Mouse (Mus musculus): ENCODE results near the gene Stk10.
"Not testable (repeated sequence)": the region's sequence is repeated elsewhere in the genome, so short reads cannot be mapped to it uniquely, and the experiment has no call there.

Gene Stk10

GRCm38 (mm10) chr11:32594122-32594521 is 61.0 kb downstream of the Stk10 start:
- DNase-seq (ENCODE audit: low spot score in 2 of 2): no peak

DNA sequence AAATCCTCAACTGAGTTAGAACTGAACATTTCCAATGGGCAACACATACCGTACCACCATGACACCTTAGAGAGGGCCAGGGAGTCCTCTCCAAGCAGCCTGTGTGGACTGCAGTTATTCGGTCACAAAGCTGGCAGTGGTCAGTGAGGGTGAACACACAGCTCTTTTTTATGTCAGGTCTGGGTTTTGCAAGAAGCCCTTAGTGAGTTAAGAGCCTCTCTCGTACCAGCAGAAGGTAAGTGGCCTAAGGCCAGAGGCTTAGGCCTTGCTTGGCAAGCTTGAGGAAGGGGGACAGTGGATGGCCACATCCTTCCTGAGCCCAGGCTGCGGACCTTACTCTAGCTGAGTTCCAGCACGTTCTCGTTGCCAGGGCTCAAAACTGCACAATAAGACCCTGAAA is 67.3 kb downstream of the Stk10 start:
- DNase-seq (ENCODE audit: low spot score in 2 of 2): no peak

GRCm38 (mm10) chr11:32601528-32602323 is 68.6 kb downstream of the Stk10 start:
- DNase-seq (ENCODE audit: low spot score in 2 of 2): peak; percentile 35 to 43

DNA sequence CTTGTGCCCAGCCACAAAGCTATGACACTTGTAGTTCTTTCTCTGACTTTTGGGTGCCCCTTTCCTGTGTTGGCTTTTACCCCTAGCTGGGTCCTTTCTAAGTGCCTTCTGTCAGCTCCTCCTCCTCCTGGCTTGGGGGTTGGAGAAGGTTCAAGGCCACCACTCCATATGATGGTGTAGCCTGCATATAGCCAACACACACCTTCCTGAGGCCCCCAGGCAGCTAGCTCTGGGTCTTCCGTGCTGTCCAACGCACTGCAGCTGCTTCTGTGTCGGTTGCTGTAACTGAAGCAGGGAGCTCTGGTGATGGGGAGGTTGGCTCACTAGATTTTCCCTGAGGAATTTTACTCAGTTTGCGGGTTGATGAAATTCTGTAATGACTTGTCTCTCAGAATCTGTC is 71.6 kb downstream of the Stk10 start:
- no peak for DNase-seq (ENCODE audit: low spot score in 2 of 2)

GRCm38 (mm10) chr11:32605131-32605860 is 72.2 kb downstream of the Stk10 start:
- DNase-seq (ENCODE audit: low spot score in 2 of 2): peak; percentile 70 to 81

DNA sequence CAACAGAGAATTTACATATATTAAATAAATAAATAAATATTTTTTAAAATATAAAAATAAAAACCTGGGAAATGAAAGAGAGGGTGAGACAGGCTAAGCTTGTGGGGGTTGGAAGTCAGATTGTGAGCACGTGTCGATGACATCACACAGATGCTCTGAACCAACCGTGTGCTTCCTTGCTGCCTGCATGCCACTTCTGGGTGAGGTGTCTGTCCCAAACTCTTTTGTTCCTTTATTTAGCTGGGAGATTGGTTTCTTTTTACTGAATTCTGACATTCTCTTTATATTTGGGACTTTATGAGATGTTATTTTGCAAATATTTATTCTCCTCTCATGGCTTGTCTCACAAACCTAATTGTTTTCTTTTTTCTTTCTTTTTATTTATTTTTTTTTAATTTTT is 72.8 kb downstream of the Stk10 start:
- no peak for DNase-seq (ENCODE audit: low spot score in 2 of 2)

- peak; percentile 60 to 66 for DNase-seq (ENCODE audit: low spot score in 2 of 2)
Observed at GRCm38 (mm10) chr11:32607319-32607718, 74.2 kb downstream of the Stk10 start.

DNA sequence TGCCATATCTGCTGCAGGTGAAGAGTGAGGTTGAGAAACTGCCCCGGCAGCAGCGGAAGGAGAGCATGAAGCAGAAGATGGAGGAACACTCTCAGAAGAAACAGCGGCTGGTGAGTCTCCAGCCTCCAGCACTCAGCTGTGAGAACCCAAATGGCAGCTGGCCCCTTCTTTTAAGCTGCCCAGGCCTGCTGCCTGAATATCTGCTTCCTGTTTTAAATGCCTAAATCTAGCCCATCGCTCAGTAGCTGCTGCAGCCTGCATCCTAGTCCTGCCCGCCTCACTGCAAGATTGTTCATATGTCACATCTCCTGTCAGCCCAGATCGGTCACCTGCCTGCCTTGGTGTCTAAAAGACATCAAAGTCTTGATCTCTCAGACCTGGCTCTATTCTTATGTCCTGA is 77.5 kb downstream of the Stk10 start:
- no peak for DNase-seq (ENCODE audit: low spot score in 2 of 2)

- no peak for DNase-seq (ENCODE audit: low spot score in 2 of 2)
Observed at GRCm38 (mm10) chr11:32612304-32612703, 79.2 kb downstream of the Stk10 start.

DNA sequence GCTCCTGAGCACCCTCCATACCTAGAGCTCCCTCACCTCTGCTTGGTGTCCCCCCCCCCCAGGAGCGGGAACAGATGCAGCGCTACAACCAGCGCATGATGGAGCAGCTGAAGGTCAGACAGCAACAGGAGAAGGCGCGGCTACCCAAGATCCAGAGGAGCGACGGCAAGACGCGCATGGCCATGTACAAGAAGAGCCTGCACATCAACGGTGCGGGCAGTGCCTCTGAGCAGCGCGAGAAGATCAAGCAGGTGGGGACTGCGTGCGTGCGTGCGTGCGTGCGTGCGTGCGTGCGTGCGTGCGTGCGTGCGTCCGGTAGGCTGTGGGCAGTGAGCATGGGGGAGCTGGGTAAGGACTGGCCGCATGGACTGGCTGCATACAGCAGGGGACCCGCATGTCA is 81.4 kb downstream of the Stk10 start:
- DNase-seq (ENCODE audit: low spot score in 2 of 2): no peak

GRCm38 (mm10) chr11:32615561-32615960 is 82.5 kb downstream of the Stk10 start:
- no peak for DNase-seq (ENCODE audit: low spot score in 2 of 2)

DNA sequence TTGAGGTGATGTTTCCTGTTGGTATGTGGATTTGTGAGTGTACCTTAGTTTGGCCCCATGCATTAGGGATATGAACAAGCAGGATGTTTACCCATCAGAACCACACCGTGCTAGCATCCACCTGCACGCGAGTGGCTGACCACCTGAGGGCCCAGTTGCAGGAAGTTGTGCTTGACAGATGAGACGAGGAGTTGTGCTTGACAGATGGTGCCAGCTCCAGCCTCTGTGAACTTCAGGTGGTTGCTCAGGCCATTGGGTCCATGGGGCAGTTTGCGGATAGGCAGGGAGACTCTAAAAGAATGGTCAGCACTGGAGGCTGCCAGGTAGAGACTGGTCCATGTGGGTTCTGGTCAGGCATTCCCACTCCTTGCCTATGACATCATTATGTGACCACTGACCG is 83.0 kb downstream of the Stk10 start:
- no peak for DNase-seq (ENCODE audit: low spot score in 2 of 2)

GRCm38 (mm10) chr11:32618036-32618435 is 84.9 kb downstream of the Stk10 start:
- DNase-seq (ENCODE audit: low spot score in 2 of 2): no peak

DNA sequence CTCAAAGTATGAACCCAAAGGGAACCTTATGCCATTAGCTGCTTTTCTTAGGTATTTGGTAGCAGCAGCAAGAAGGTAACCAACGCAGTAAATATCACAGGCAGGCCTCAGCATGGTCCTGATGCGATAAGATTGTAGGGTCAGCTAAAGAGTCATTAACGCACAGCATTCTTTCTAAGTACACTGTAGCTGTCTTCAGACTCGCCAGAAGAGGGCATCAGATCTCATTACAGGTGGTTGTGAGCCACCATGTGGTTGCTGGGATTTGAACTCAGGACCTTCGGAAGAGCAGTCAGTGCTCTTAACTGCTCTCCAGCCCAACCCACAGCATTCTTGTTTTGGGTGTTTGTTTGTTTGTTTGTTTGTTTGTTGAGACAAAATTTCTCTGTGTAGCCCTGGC is 85.5 kb downstream of the Stk10 start:
- DNase-seq (ENCODE audit: low spot score in 2 of 2): not testable (repeated sequence)

GRCm38 (mm10) chr11:32619257-32619816 is 86.2 kb downstream of the Stk10 start:
- DNase-seq (ENCODE audit: low spot score in 2 of 2): peak; percentile 83 to 87

GRCm38 (mm10) chr11:32619866-32620456 is 86.9 kb downstream of the Stk10 start:
- DNase-seq (ENCODE audit: low spot score in 2 of 2): no peak

DNA sequence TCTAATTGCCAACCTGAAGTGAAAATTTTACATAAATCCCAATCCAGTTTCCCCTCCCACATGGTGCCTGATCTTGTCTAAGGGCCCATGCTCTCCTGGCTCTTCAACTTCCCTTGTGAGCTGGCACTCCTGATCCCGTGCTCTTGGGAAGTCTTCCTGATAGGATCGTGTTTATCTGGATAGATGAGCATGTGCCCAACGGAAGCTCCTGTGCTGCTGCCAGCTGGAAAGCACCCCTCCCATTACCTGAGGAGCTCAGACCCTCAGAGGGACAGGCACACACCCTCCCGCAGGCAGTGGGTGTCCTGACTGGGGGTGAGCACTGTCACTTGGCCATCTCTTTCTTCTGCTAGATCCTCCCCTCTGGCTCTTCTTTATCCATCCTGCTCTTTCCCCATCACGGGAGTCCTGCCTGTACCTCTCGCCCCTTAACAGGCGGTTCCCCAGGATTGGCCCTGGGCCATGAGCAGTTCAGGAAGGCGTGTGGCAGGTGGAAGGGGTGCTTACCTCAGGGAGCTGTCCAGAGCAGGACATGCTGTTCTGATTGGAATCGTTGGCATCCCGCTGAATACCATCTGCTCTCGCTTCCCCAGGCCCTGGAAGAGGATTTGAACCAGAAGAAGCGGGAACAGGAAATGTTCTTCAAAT is 88.8 kb downstream of the Stk10 start:
- DNase-seq (ENCODE audit: low spot score in 2 of 2): no peak

GRCm38 (mm10) chr11:32622479-32623190 is 89.5 kb downstream of the Stk10 start:
- DNase-seq (ENCODE audit: low spot score in 2 of 2): no peak

DNA sequence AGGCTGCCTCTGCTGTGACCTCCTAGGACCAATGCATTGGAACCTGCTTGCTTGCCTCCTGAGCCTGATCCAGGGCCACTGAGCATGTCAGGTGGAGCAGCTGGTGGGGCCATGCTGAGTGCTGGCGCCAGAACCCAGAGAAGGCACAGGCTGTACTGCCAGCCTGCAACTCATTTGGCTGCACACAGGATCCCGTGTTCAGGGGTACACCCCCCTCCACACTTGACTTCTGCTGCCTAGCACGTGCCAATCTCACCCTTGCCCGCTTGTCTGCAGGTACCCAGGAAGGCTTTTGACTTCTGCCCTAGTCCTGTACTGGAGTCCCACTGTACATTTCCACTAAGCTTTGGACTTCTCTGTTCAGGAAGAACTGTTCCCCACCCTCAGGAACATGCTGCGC is 90.1 kb downstream of the Stk10 start:
- DNase-seq (ENCODE audit: low spot score in 2 of 2): peak; percentile 39 to 45

- no peak for DNase-seq (ENCODE audit: low spot score in 2 of 2)
Observed at GRCm38 (mm10) chr11:32623912-32624311, 90.8 kb downstream of the Stk10 start.

DNA sequence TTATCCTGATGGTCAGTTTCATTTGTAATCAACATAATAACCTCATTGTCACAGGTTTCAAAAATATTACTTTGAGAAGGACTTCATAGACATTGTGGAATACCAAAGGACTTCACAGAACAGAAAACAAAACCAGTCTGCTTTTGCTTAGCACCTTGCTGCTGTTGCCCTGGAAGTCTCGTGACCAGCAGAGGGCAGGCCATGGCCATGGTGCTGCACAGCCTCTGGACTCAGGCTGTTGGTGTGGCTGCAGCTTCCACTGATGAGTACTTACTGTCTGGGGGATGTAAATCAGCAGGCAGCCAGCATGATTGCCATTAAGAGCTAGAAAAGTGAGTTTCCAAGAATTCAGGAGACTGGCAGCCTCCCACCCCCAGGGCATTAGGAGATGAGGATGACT is 92.6 kb downstream of the Stk10 start:
- peak in 1 of 2 experiments; percentile 58 for DNase-seq (ENCODE audit: low spot score in 2 of 2)
